Mouse (Mus musculus) myocyte (in vitro differentiated cells): ENCODE measurements at regions not wholly inside any gene's neighbourhood (a gene's known extent, or its start where the extent isn't known, plus 50 kb on each side); places are given as distances from the start of the nearest gene placed in this dataset.

Experiments
- H3K27me3 ChIP-seq: one replicate; pipeline ENCODE4 v1.6.1; 2011; ENCODE audit not compliant: control insufficient read depth, insufficient read depth, insufficient read length
- H3K36me3 ChIP-seq: one replicate; pipeline ENCODE4 v1.6.1; 2011; ENCODE audit not compliant: control insufficient read depth, insufficient read depth
- H3K4me2 ChIP-seq: one replicate; pipeline ENCODE4 v1.6.1; 2011; ENCODE audit warnings: low read depth, control low read depth
- H3K4me3 ChIP-seq: one replicate; pipeline ENCODE4 v1.5.1; 2011; ENCODE audit warnings: mild to moderate bottlenecking, control low read depth, moderate library complexity
- H3K79me2 ChIP-seq: one replicate; pipeline ENCODE4 v1.6.1; 2011; ENCODE audit not compliant: control insufficient read depth, insufficient read depth
- H3ac ChIP-seq: one replicate; pipeline ENCODE4 v1.6.1; 2011; ENCODE audit not compliant: control insufficient read depth, insufficient read length
- CEBPB ChIP-seq: IDR thresholded peaks from 2 replicates; pipeline ENCODE4 v1.6.1; 2011; ENCODE audit warnings: mild to moderate bottlenecking, moderate library complexity; ENCODE audit not compliant: poor library complexity, insufficient read depth, severe bottlenecking
- E2F4 ChIP-seq: IDR thresholded peaks from one replicate; pipeline ENCODE4 v1.6.1; 2011; ENCODE audit warnings: mild to moderate bottlenecking, control low read depth, moderate library complexity; ENCODE audit not compliant: insufficient read depth
- MAX ChIP-seq: IDR thresholded peaks from one replicate; pipeline ENCODE4 v1.6.1; 2011; ENCODE audit warnings: low read depth, mild to moderate bottlenecking, control low read depth
- MYOD1 ChIP-seq, 3 experiments: IDR thresholded peaks; one replicate each; pipeline ENCODE4 v1.6.1; 2011; ENCODE audit warnings: control low read depth in 2 of 3, low read depth in 2 of 3, mild to moderate bottlenecking in 2 of 3, moderate library complexity in 1 of 3; ENCODE audit not compliant: insufficient read length in 2 of 3, control insufficient read depth in 1 of 3
- MYOG ChIP-seq, 3 experiments: IDR thresholded peaks; one replicate each; pipeline ENCODE4 v1.6.1; 2011; ENCODE audit warnings: control low read depth in 2 of 3, low read depth in 2 of 3, mild to moderate bottlenecking in 2 of 3; ENCODE audit not compliant: insufficient read length in 2 of 3, control insufficient read depth in 1 of 3, insufficient read depth in 1 of 3
- POLR2A ChIP-seq: IDR thresholded peaks from one replicate; pipeline ENCODE4 v1.6.1; 2011; ENCODE audit warnings: low read depth, mild to moderate bottlenecking, control low read depth, moderate library complexity; ENCODE audit not compliant: insufficient read length
- POLR2AphosphoS2 ChIP-seq: IDR thresholded peaks from one replicate; pipeline ENCODE4 v1.6.1; 2011; ENCODE audit warnings: low read depth, control low read depth; ENCODE audit not compliant: insufficient read length
- REST ChIP-seq: IDR thresholded peaks from one replicate; pipeline ENCODE4 v1.6.1; 2011; ENCODE audit warnings: mild to moderate bottlenecking, control low read depth, moderate library complexity; ENCODE audit not compliant: insufficient read depth, insufficient read length
- SRF ChIP-seq: IDR thresholded peaks from one replicate; pipeline ENCODE4 v1.6.1; 2011; ENCODE audit warnings: low read depth; ENCODE audit not compliant: control insufficient read depth, insufficient read length
- TCF12 ChIP-seq: IDR thresholded peaks from one replicate; pipeline ENCODE4 v1.6.1; 2011; ENCODE audit warnings: mild to moderate bottlenecking, control low read depth; ENCODE audit not compliant: poor library complexity, insufficient read depth, severe bottlenecking
- TCF3 ChIP-seq: IDR thresholded peaks from one replicate; pipeline ENCODE4 v1.6.1; 2011; ENCODE audit warnings: low read depth, control low read depth; ENCODE audit not compliant: insufficient read length
- USF1 ChIP-seq: IDR thresholded peaks from one replicate; pipeline ENCODE4 v1.6.1; 2011; ENCODE audit warnings: low read depth, mild to moderate bottlenecking, control low read depth, moderate library complexity

GRCm38 (mm10) chr11:32999684-33000255 lies 147.4 kb downstream of the Fgf18 start:
- no peaks in the 10 kb centered on the region for H3K36me3 ChIP-seq
- no peak overlapping the region for H3ac ChIP-seq
- no peaks in the 10 kb centered on the region for H3K79me2 ChIP-seq
- H3K4me2 ChIP-seq: no peak overlapping the region
- H3K27me3 ChIP-seq: no peaks in the 10 kb centered on the region
- no peak overlapping the region for H3K4me3 ChIP-seq
- TF ChIP-seq MYOG (IDR thresholded peaks at IDR 0.05; ENCODE audit: control insufficient read depth in 1 of 3, insufficient read depth in 1 of 3, insufficient read length in 2 of 3, low read depth in 2 of 3) (no peak), POLR2AphosphoS2 (no peak), MAX (no peak)

- no peak overlapping the region for H3ac ChIP-seq
- no peak for TF ChIP-seq SRF
- TF ChIP-seq USF1: no peak
- TF ChIP-seq E2F4: no peak
- TF ChIP-seq MYOG (IDR thresholded peaks at IDR 0.05; ENCODE audit: control insufficient read depth in 1 of 3, insufficient read depth in 1 of 3, insufficient read length in 2 of 3, low read depth in 2 of 3): no peak
- TF ChIP-seq TCF3: no peak
- TF ChIP-seq TCF12: no peak
- TF ChIP-seq POLR2AphosphoS2: no peak
- TF ChIP-seq MYOD1 (IDR thresholded peaks at IDR 0.05; ENCODE audit: control insufficient read depth in 1 of 3, insufficient read length in 2 of 3, low read depth in 2 of 3): no peak
- H3K4me3 ChIP-seq: no peak overlapping the region
- no peaks in the 10 kb centered on the region for H3K79me2 ChIP-seq
- no peaks in the 10 kb centered on the region for H3K27me3 ChIP-seq
- H3K36me3 ChIP-seq: no peaks in the 10 kb centered on the region
- H3K4me2 ChIP-seq: no peak overlapping the region
Measured at GRCm38 (mm10) chr11:32998687-32999605, 148.3 kb downstream of the Fgf18 start.

- no peak overlapping the region for H3K4me3 ChIP-seq
- no peak overlapping the region for H3K4me2 ChIP-seq
- H3K36me3 ChIP-seq: no peaks in the 10 kb centered on the region
- no peaks in the 10 kb centered on the region for H3K79me2 ChIP-seq
- TF ChIP-seq TCF3 (no peak), SRF (no peak), POLR2A (no peak)
- no peaks in the 10 kb centered on the region for H3K27me3 ChIP-seq
- H3ac ChIP-seq: no peak overlapping the region
Measured at GRCm38 (mm10) chr11:32994391-32994790, 152.8 kb downstream of the Fgf18 start.

- Histone ChIP-seq H3K36me3 (no peaks in the 10 kb centered on the region), H3K79me2 (no peaks in the 10 kb centered on the region), H3K4me2 (no peak overlapping the region), H3ac (no peak overlapping the region), H3K27me3 (no peaks in the 10 kb centered on the region), H3K4me3 (no peak overlapping the region)
- TF ChIP-seq MYOD1 (IDR thresholded peaks at IDR 0.05; ENCODE audit: control insufficient read depth in 1 of 3, insufficient read length in 2 of 3, low read depth in 2 of 3) (no peak), USF1 (no peak), CEBPB (no peak), TCF12 (no peak), MAX (no peak), E2F4 (no peak)
Measured at GRCm38 (mm10) chr11:32993439-32993838, 153.8 kb downstream of the Fgf18 start.

GRCm38 (mm10) chr11:32991036-32991616 lies 156.1 kb downstream of the Fgf18 start:
- no peaks in the 10 kb centered on the region for H3K27me3 ChIP-seq
- no peak overlapping the region for H3K4me3 ChIP-seq
- no peak overlapping the region for H3ac ChIP-seq
- TF ChIP-seq MAX: no peak
- TF ChIP-seq POLR2AphosphoS2: no peak
- TF ChIP-seq SRF: no peak
- no peak for TF ChIP-seq MYOD1 (IDR thresholded peaks at IDR 0.05; ENCODE audit: control insufficient read depth in 1 of 3, insufficient read length in 2 of 3, low read depth in 2 of 3)
- no peak for TF ChIP-seq E2F4
- no peak for TF ChIP-seq TCF3
- no peak for TF ChIP-seq REST
- TF ChIP-seq TCF12: no peak
- TF ChIP-seq CEBPB: no peak
- no peak for TF ChIP-seq MYOG (IDR thresholded peaks at IDR 0.05; ENCODE audit: control insufficient read depth in 1 of 3, insufficient read depth in 1 of 3, insufficient read length in 2 of 3, low read depth in 2 of 3)
- no peak for TF ChIP-seq POLR2A
- TF ChIP-seq USF1: no peak
- H3K36me3 ChIP-seq: no peaks in the 10 kb centered on the region
- no peak overlapping the region for H3K4me2 ChIP-seq
- no peaks in the 10 kb centered on the region for H3K79me2 ChIP-seq
